Mouse (Mus musculus): ENCODE measurements at regions not wholly inside any gene's neighbourhood (a gene's known extent, or its start where the extent isn't known, plus 50 kb on each side); places are given as distances from the start of the nearest gene placed in this dataset.

- TF ChIP-seq CTCF (IDR thresholded peaks at IDR 0.05; ENCODE audit: low read depth, low read length) (no peak), POLR2A (IDR thresholded peaks at IDR 0.05; ENCODE audit: borderline replicate concordance, low read depth, low read length) (no peak)
Observed at GRCm38 (mm10) chr6:53208474-53208873, 78.6 kb upstream of the Creb5 start.

Data from bone marrow macrophage, adult 2 months (primary cell).